Mouse (Mus musculus) embryo, embryonic 10.5 days (tissue): ENCODE data around the gene 4933427D14Rik.
A peak's percentile ranks its signal among the peaks of the same experiment; 100 is the strongest.
"Not testable (repeated sequence)": the region's sequence is repeated elsewhere in the genome, so short reads cannot be mapped to it uniquely, and the experiment has no call there.

Experiments
- DNase-seq: peaks from one replicate; pipeline ENCODE4 v3.0.0-alpha.2; 2015; ENCODE audit warnings: low spot score

4933427D14Rik gene

GRCm38 (mm10) chr11:72203440-72203839 is 3.8 kb downstream of the 4933427D14Rik start:
- DNase-seq = no peak

GRCm38 (mm10) chr11:72196506-72196905 is 10.8 kb downstream of the 4933427D14Rik start:
- no peak for DNase-seq

- DNase-seq = no peak
Measured at GRCm38 (mm10) chr11:72194259-72194658, 13.0 kb downstream of the 4933427D14Rik start.

- no peak for DNase-seq
Measured at GRCm38 (mm10) chr11:72190857-72191256, 16.4 kb downstream of the 4933427D14Rik start.

DNA sequence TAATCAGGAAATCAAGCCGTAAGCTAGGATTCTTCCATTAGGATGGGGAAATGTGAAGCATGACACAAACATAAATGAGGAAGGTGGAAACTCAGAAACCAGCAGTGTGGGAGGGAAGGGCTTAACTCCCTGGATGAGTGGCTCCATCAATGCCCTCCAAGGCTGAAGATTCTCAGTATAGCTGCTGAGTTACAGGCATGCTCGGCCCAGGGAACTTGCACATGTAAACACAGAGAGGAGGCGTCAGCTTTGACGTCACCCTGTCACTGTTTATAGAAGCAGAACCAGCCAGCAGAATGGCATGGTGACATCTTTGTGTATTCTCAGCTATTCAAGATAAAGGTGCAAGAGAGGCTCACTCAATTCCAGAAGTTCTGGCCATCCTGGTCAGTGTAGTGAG is 23.0 kb downstream of the 4933427D14Rik start:
- DNase-seq = no peak

- DNase-seq = no peak
Measured at GRCm38 (mm10) chr11:72181136-72181535, 26.1 kb downstream of the 4933427D14Rik start.

GRCm38 (mm10) chr11:72180556-72180955 is 26.7 kb downstream of the 4933427D14Rik start:
- DNase-seq = no peak

GRCm38 (mm10) chr11:72176553-72176952 is 30.7 kb downstream of the 4933427D14Rik start:
- DNase-seq = peak; percentile 52

- no peak for DNase-seq
Measured at GRCm38 (mm10) chr11:72175966-72176365, 31.3 kb downstream of the 4933427D14Rik start.

DNA sequence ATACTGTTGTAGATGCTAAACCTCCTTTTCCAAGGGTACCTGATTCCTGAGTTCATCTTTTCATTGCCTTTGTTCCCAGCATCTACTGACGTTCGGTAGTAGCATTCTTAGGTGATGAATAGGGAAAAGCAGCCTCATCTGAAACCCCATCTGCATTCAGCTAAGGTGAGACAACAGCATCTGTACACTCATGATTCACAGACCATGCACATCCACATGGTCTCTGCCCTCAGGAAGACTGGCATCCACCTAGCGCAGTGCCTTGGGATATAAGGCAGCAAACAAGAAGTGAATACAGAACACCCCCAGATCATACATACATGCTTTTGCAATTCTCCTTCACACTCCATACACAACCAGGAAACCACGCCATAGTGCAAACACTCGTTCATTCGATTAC is 32.5 kb downstream of the 4933427D14Rik start:
- no peak for DNase-seq

DNA sequence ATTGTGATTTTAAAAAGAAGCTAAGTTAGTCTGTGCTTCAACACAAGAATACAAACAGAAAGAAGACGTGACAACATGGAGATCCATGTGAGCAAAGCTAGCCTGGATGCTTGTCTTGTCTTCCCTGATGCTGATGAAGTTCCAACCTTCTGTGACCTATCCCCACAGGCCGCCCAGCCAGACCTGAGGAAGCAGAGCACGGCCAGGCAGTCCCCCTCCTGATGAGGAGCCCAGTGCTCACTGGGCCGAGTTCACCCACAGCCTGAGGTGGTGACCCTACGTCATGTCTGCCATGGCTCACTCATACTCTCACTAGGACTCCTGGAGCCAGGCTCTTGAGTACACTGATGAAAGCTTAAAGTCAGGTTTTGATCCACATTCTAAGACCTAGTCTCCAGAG is 33.8 kb downstream of the 4933427D14Rik start:
- DNase-seq = no peak

DNA sequence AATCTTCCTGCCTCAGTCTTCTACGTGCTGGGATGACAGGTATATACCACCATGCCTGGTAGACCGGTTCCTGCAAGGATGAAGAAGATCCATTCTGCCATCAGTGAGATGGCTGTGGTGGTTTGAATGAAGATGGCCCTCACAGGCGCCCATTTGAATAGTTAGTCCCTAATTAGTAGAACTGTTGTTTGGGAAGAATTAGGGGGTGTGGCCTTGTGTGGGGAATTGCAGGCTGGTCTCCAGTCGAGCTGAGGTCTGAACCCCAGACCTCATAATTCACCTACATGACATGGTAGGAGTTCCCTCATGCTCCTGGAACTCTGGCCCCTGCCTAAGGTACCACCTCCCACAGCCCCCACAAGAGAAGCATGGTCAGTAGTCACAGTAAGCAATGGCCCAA is 35.4 kb downstream of the 4933427D14Rik start:
- not testable (repeated sequence) for DNase-seq

DNA sequence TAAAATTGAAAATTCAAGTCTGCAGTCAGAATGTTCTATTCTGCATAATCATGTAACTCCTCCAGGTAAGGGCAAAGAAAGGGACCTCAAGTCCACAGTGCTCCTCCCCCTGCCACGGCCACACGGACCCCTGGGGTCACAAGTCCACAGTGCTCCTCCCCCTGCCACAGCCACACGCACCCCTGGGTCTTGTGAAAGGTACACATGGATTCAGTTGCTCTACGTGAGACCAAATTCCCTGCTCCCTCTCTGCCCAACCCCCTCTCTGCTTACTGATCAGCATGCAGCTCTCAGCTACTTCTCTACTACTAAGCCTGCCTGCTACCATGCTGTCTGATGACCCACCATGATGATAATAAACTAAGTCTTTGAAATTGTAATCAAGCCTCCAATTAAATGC is 37.4 kb downstream of the 4933427D14Rik start:
- DNase-seq = no peak

GRCm38 (mm10) chr11:72163198-72163597 is 44.1 kb downstream of the 4933427D14Rik start:
- no peak for DNase-seq

GRCm38 (mm10) chr11:72156624-72157023 is 50.6 kb downstream of the 4933427D14Rik start:
- no peak for DNase-seq

- no peak for DNase-seq
Measured at GRCm38 (mm10) chr11:72155981-72156428, 51.3 kb downstream of the 4933427D14Rik start.

- DNase-seq = no peak
Measured at GRCm38 (mm10) chr11:72155186-72155980, 51.9 kb downstream of the 4933427D14Rik start.

- DNase-seq = no peak
Measured at GRCm38 (mm10) chr11:72153122-72153862, 54.0 kb downstream of the 4933427D14Rik start.

DNA sequence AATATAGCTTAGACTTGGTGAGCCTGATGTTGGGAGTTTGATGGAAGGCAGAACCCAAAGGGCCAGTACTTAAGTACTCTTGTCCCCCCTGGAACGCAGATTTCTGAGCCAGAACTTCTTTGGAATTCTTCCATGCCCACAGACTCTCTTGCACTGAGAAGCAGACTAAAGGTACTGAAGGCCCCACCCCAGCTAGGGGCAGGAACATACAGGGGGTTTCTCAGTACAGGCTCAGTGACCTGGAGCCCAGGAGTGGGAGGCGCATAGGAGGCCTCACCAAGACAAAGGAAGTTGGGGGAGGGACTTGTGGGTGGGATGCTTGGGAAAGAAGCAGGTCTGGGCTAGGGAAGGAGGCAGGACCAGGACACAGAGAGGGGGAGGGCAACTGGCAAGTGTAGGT is 56.1 kb downstream of the 4933427D14Rik start:
- no peak for DNase-seq

GRCm38 (mm10) chr11:72147910-72148309 is 59.3 kb downstream of the 4933427D14Rik start:
- DNase-seq = peak; percentile 43

DNA sequence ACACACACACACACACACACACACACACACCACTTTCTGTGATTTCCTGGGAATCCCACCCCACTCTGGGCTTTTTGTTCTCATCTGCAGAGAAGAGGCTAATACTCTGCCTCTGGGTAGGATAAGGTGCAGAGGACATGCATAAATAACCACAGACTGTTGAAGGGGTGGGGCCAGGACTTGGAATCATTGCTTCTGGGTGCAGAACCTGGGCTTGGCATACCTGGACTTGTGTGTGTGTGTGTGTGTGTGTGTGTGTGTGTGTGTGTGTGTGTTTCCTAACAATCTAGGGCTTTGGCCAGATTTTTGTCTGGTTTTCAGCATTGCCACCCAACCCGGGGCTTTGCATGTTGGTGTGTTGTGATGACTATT is 61.4 kb downstream of the 4933427D14Rik start:
- no peak for DNase-seq

- peak; percentile 61 for DNase-seq
Measured at GRCm38 (mm10) chr11:72145182-72145876, 61.9 kb downstream of the 4933427D14Rik start.

GRCm38 (mm10) chr11:72142889-72143288 is 64.4 kb downstream of the 4933427D14Rik start:
- no peak for DNase-seq
